Mouse (Mus musculus) adrenal gland, postnatal 10 days (tissue): Measurements from ENCODE around the gene Olfr103. TPM values are rescaled to one million over a fixed set of nuclear protein-coding genes. Genes with fewer than 3 reads are reported as not detected.
A peak's percentile ranks its signal among the peaks of the same experiment; 100 is the strongest.

Source experiments
- DNase-seq: peaks from one replicate; pipeline ENCODE4 v3.0.0; 2021; ENCODE audit warnings: mixed read lengths
- long read RNA-seq, 2 experiments: library from polyadenylated mRNA; stranded (forward); transcript quantifications; one replicate each; pipeline ENCODE4 v2.0.0; 2021
- total RNA-seq, 2 experiments: library from RNA; stranded (reverse); gene quantifications; 2 replicates each; pipeline ENCODE4 v1.2.3; 2021

Olfr103 gene
- not detected for total RNA-seq
- long read RNA-seq, experiment 1, result 0 reads
- long read RNA-seq, experiment 2, result 0 reads

- no peak for DNase-seq
These were observed at the start of gene Olfr103 for GRCm38 (mm10) chr17:37339598-37339997. TSS of gene Olfr103 (minus strand) at chr17:37339698.

DNA sequence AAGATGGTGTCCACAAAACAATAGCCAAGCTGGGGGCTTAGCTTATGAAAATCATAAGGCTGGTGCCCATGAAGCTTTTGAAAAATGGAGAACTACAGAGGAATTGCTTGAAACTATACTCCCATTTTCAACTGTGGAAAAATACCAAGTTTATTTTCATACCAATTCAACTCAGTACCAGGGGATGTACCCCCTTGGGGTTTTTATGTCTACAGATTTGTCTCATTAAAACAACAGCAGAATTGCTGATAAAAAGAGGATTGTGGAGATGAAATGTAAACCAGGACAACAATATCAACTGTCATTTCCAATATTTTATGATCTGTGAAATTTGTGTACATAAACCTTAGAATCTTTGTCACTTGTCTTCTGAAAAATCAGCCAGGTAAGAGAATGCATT, 39.2 kb upstream of the Olfr103 start, which contains the start of gene Olfr105-ps:
Gene Olfr105-ps, plus strand, starts transcription at position 301 of the 400 bp plus-strand sequence.
- no peak for DNase-seq

GRCm38 (mm10) chr17:37359282-37359681, 19.8 kb upstream of the Olfr103 start, which contains the start of gene Olfr104-ps:
TSS of gene Olfr104-ps (plus strand) at chr17:37359582.
- no peak for DNase-seq

- DNase-seq, result no peak
These were observed 22.5 kb downstream of the Olfr103 start, which contains the start of gene Olfr102 for GRCm38 (mm10) chr17:37316954-37317353. TSS of gene Olfr102 (minus strand) at chr17:37317054.

DNA sequence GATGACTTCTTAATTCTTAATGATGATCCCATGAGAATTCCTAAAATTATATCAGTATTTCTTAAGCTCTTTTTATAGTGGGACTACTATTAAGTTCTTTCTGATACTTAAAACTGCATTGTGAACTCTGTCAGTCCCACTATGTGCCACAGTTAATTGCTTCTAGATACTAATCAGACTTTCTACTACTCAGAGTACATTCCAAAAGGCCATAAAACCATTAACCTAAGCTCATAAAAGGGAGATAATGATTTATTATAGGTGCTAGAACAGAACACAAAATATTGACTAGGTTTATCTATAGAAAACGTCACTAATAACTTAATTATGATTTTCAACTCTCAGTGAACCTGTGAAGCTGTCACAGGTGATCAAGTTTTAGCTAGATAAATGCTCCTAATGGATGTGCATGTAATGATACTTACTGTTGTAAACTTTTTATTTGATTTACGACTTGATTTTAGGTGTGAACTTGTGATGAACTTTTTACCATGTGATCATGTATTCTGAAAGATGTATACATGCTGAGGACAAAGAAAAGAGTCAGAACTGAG, 29.3 kb downstream of the Olfr103 start:
- DNase-seq, result no peak

- peak; percentile 15 for DNase-seq
These were observed 31.0 kb downstream of the Olfr103 start for GRCm38 (mm10) chr17:37308483-37308882.

DNA sequence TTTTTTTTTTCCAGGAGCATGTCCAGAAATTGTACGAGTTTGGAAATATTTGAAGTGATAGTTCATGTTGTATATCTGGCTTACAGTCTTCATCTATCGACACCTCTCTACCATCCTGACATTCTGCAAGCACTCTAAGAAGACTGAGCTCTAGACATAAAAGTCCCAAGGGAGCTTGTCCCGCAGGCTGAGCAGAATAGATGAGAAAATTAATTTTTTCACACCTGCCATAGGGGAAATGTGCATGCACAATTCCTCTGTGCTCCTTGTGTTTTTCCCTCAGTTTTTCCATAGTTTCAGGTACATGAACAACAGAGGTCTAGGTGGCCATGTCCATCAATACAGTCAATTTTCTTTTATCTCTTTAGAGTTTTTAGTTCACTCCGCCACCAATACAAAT, 35.3 kb downstream of the Olfr103 start, which contains the start of gene Olfr101:
Gene Olfr101, minus strand, starts transcription at position 101 of the 400 bp plus-strand sequence.
- no peak for DNase-seq

Other genes starting within 250 kb of the Olfr103 start
- gene Olfr91, start 241.4 kb downstream of the Olfr103 start, total RNA-seq, result not detected
- gene Olfr92, start 219.6 kb downstream of the Olfr103 start, total RNA-seq, result not detected
- gene Olfr93, start 178.2 kb downstream of the Olfr103 start, total RNA-seq, result not detected
- under 1 TPM; 0.78 to 0.88 TPM for gene Ubd, start 145.8 kb downstream of the Olfr103 start, total RNA-seq
- not detected for gene Olfr94, start 138.7 kb downstream of the Olfr103 start, total RNA-seq
- gene Olfr95, start 126.6 kb downstream of the Olfr103 start, total RNA-seq, result not detected
- not detected for gene Olfr96, start 119.6 kb downstream of the Olfr103 start, total RNA-seq
- gene Olfr97, start 102.4 kb downstream of the Olfr103 start, total RNA-seq, result not detected
- not detected for gene Olfr98, start 75.9 kb downstream of the Olfr103 start, total RNA-seq
- gene H2-M3, start 69.5 kb downstream of the Olfr103 start, total RNA-seq, result 1 to 10 TPM; 4.6 to 5.0 TPM
- gene Olfr99, start 56.2 kb downstream of the Olfr103 start, total RNA-seq, result not detected
- gene Olfr101, start 35.4 kb downstream of the Olfr103 start, total RNA-seq, result not detected
- not detected for gene Olfr102, start 22.6 kb downstream of the Olfr103 start, total RNA-seq
- not detected for gene Olfr104-ps, start 19.9 kb upstream of the Olfr103 start, total RNA-seq
- gene Olfr105-ps, start 39.3 kb upstream of the Olfr103 start, total RNA-seq, result not detected
- gene Olfr106-ps, start 50.7 kb upstream of the Olfr103 start, total RNA-seq, result not detected
- gene Olfr107, start 59.5 kb upstream of the Olfr103 start, total RNA-seq, result not detected
- gene Olfr108, start 105.8 kb upstream of the Olfr103 start, total RNA-seq, result not detected
- gene Olfr109, start 119.2 kb upstream of the Olfr103 start, total RNA-seq, result not detected
- under 1 TPM; 0.36 to 0.60 TPM for gene H2-M2, start 143.9 kb upstream of the Olfr103 start, total RNA-seq
- gene Olfr110, start 152.8 kb upstream of the Olfr103 start, total RNA-seq, result not detected
- gene Olfr111, start 168.3 kb upstream of the Olfr103 start, total RNA-seq, result not detected
- gene Olfr112, start 229.8 kb upstream of the Olfr103 start, total RNA-seq, result not detected
- gene Olfr113, start 238.0 kb upstream of the Olfr103 start, total RNA-seq, result not detected